Mouse (Mus musculus) small intestine, adult 2 months (tissue): ENCODE measurements around the gene Rpgrip1l. TPM values are rescaled to one million over a fixed set of nuclear protein-coding genes. Genes with fewer than 3 reads are reported as not detected.

Source experiments
- H3K27ac ChIP-seq: fragments of 200-500 bp; 2 replicates; pipeline ENCODE4 v1.5.1; 2012; ENCODE audit warnings: low read depth, low read length, control low read depth, inconsistent platforms; ENCODE audit not compliant: insufficient read depth
- H3K27me3 ChIP-seq: fragments of 200-500 bp; 2 replicates; pipeline ENCODE4 v1.6.1; 2012; ENCODE audit warnings: mild to moderate bottlenecking, moderate library complexity, low read length, inconsistent platforms; ENCODE audit not compliant: control insufficient read depth, insufficient read depth
- H3K36me3 ChIP-seq: fragments of 200-500 bp; 2 replicates; pipeline ENCODE4 v1.6.1; 2012; ENCODE audit warnings: mild to moderate bottlenecking, low read length, control low read depth, inconsistent platforms; ENCODE audit not compliant: control insufficient read depth, insufficient read depth
- H3K4me1 ChIP-seq: fragments of 200-500 bp; 2 replicates; pipeline ENCODE4 v1.6.1; 2012; ENCODE audit warnings: low read length, inconsistent platforms, mixed read lengths; ENCODE audit not compliant: control insufficient read depth, insufficient read depth, insufficient read length
- H3K4me3 ChIP-seq: fragments of 200-500 bp; 2 replicates; pipeline ENCODE4 v1.5.1; 2012; ENCODE audit warnings: low read depth, mild to moderate bottlenecking, control low read depth, inconsistent platforms, low read length, moderate library complexity
- CTCF ChIP-seq: fragments of 200-500 bp; IDR thresholded peaks from 2 replicates; pipeline ENCODE4 v1.5.1; 2012; ENCODE audit warnings: low read depth, mild to moderate bottlenecking, control low read depth, inconsistent platforms, low read length, moderate library complexity, mixed read lengths; ENCODE audit not compliant: insufficient replicate concordance, insufficient read length; ENCODE audit errors: extremely low read depth
- POLR2A ChIP-seq: fragments of 200-500 bp; IDR thresholded peaks from 2 replicates; pipeline ENCODE4 v1.6.1; 2012; ENCODE audit warnings: low read depth, mild to moderate bottlenecking, control low read depth, inconsistent platforms, low read length, moderate library complexity
- WGBS: fragments of 180-500 bp; shearing (Covaris S2); methylation state at CpG from one replicate; pipeline ENCODE4 v1.1.7; 2018; 5-methylcytosine and 5-hydroxymethylcytosine counted together
- polyA plus RNA-seq: library from polyadenylated mRNA; depleted of rRNA; stranded (reverse); fragments of >200 nt; gene quantifications from 2 replicates; pipeline ENCODE4 v1.2.3, GENCODE M21; 2012

Gene Rpgrip1l
- polyA plus RNA-seq, 1 experiment, result 0.70 TPM

- H3K4me3 ChIP-seq, result no peak overlapping the region
- TF ChIP-seq POLR2A (no peak), CTCF (no peak)
- H3K36me3 ChIP-seq, result no peaks in the 10 kb centered on the region
- H3K27ac ChIP-seq, result no peak overlapping the region
- WGBS, result 93% methylated on average over 2 of the region's 2 CpGs
- H3K27me3 ChIP-seq, result no peaks in the 10 kb centered on the region
- no peaks in the 10 kb centered on the region for H3K4me1 ChIP-seq
Measured at GRCm38 (mm10) chr8:91221841-91222240, 91.2 kb downstream of the Rpgrip1l start.

GRCm38 (mm10) chr8:91218271-91218670 is 94.8 kb downstream of the Rpgrip1l start:
- TF ChIP-seq CTCF (no peak), POLR2A (no peak)
- Histone ChIP-seq H3K27me3 (no peaks in the 10 kb centered on the region), H3K4me1 (no peaks in the 10 kb centered on the region), H3K27ac (no peak overlapping the region), H3K4me3 (no peak overlapping the region), H3K36me3 (no peaks in the 10 kb centered on the region)
- 89% methylated on average over 4 of the region's 4 CpGs for WGBS

- no peak overlapping the region for H3K27ac ChIP-seq
- no peak for TF ChIP-seq POLR2A
- TF ChIP-seq CTCF, result no peak
- no peaks in the 10 kb centered on the region for H3K36me3 ChIP-seq
- 91% methylated on average over 5 of the region's 5 CpGs for WGBS
- H3K4me3 ChIP-seq, result no peak overlapping the region
- no peaks in the 10 kb centered on the region for H3K4me1 ChIP-seq
- H3K27me3 ChIP-seq, result no peaks in the 10 kb centered on the region
Measured at GRCm38 (mm10) chr8:91217062-91217905, 95.8 kb downstream of the Rpgrip1l start.

GRCm38 (mm10) chr8:91214287-91214686 is 98.8 kb downstream of the Rpgrip1l start:
- no peak overlapping the region for H3K27ac ChIP-seq
- H3K4me3 ChIP-seq, result no peak overlapping the region
- no peak for TF ChIP-seq CTCF
- no peak for TF ChIP-seq POLR2A
- no peaks in the 10 kb centered on the region for H3K36me3 ChIP-seq
- 77% methylated on average over 3 of the region's 3 CpGs for WGBS
- H3K4me1 ChIP-seq, result no peaks in the 10 kb centered on the region
- no peaks in the 10 kb centered on the region for H3K27me3 ChIP-seq

GRCm38 (mm10) chr8:91212948-91213347 is 100.1 kb downstream of the Rpgrip1l start:
- Histone ChIP-seq H3K4me3 (no peak overlapping the region), H3K36me3 (no peaks in the 10 kb centered on the region), H3K27ac (no peak overlapping the region), H3K4me1 (no peaks in the 10 kb centered on the region), H3K27me3 (no peaks in the 10 kb centered on the region)
- TF ChIP-seq POLR2A (no peak), CTCF (no peak)
- WGBS, result 85% methylated on average over 2 of the region's 2 CpGs

GRCm38 (mm10) chr8:91209658-91210057 is 103.4 kb downstream of the Rpgrip1l start:
- 73% methylated on average over 3 of the region's 3 CpGs for WGBS
- no peak for TF ChIP-seq POLR2A
- no peak for TF ChIP-seq CTCF

GRCm38 (mm10) chr8:91207676-91208075 is 105.4 kb downstream of the Rpgrip1l start:
- TF ChIP-seq POLR2A, result no peak
- TF ChIP-seq CTCF, result no peak
- no peaks in the 10 kb centered on the region for H3K27me3 ChIP-seq
- H3K4me3 ChIP-seq, result no peak overlapping the region
- H3K4me1 ChIP-seq, result no peaks in the 10 kb centered on the region
- no peak overlapping the region for H3K27ac ChIP-seq
- H3K36me3 ChIP-seq, result no peaks in the 10 kb centered on the region
- WGBS, result 40% methylated on average over 2 of the region's 2 CpGs

More at GRCm38 (mm10) chr8:91209658-91210057, 103.4 kb downstream of the Rpgrip1l start:
- Histone ChIP-seq H3K4me1 (no peaks in the 10 kb centered on the region), H3K27me3 (no peaks in the 10 kb centered on the region), H3K36me3 (no peaks in the 10 kb centered on the region), H3K4me3 (no peak overlapping the region), H3K27ac (no peak overlapping the region)
